Comparison of ENCODE assay signal across 9 mouse cellular contexts in the genomic region with DNA sequence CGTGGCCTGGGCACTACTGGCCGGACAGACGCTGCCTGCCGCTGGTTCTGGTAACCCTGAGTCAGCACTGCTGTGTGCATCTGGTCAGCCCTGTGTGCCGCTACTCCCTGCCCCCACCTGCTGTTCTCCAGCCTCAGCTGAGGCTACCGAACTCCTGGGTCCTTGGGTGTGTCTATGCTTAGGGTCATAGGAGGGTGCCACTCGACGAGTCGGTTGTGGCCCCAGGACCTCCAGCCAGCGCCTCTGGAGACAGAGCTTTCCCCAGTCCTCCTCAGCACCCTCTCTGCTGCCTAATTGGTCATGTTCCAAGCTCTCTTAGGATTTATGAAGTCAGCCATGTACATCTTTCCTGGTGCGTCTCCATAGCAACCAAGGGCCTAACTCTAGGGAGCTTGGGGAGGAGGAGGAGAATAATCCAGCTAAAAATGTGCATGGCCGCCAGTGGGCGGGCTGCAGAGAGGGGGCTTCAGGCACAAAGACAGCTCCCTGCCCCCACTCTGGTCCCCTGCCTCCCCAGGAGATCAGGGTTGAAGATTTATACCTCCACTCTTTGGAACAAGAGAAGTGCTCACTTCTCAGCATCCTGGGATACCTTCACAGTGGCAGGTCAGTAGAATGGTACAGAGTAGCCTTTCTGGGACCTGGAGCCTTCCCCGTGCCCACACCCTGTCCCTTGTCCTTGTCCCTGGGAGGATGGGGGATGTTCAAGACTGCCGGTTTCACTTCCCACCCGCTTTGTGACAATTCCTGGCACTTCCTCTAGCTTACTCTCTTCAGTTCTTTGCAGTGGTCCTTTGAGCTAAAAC. TPM values are rescaled to one million over a fixed set of nuclear protein-coding genes. Genes with fewer than 3 reads are reported as not detected.
DNase-seq lines count a peak whose midpoint lies in the region; ATAC-seq lines count a peak whose summit lies in the region.
"Had no signal": no experiment of that assay in that cellular context is flagged by ENCODE, and none has a peak within 500 bp of the region (broad histone marks: within the 10 kb centered on the region; RNA-seq: fewer than 3 reads in every experiment).

No protein-coding gene starts in this region.

- H3K4me2 ChIP-seq in lung, embryonic 15.5 days: no peak overlapping the region
- H3K4me2 ChIP-seq in forebrain, embryonic 13.5 days: 0 out of 2 replicates have a peak overlapping the region, but pooled peaks have one; percentile 14
- peak overlapping the region; percentile 25 for H3K4me2 ChIP-seq in hindbrain, embryonic 16.5 days (ENCODE audit: low read length)
- H3K4me2 ChIP-seq in neural tube, embryonic 14.5 days (ENCODE audit: low read depth, low read length): no peak overlapping the region
- H3K4me2 ChIP-seq: liver, embryonic 13.5 days had no signal

- H3K27me3 ChIP-seq in lung, embryonic 15.5 days: no peaks in the 10 kb centered on the region
- no peaks in the 10 kb centered on the region for H3K27me3 ChIP-seq in forebrain, embryonic 13.5 days
- no peaks in the 10 kb centered on the region for H3K27me3 ChIP-seq in hindbrain, embryonic 16.5 days (replicated peaks; ENCODE audit: control insufficient read depth, insufficient read depth, low read length)
- no peaks in the 10 kb centered on the region for H3K27me3 ChIP-seq in limb, embryonic 10.5 days (ENCODE audit: low read depth, poor library complexity, severe bottlenecking)
- no peaks in the 10 kb centered on the region for H3K27me3 ChIP-seq in neural tube, embryonic 14.5 days (ENCODE audit: control insufficient read depth, insufficient read depth, low read length)
- H3K27me3 ChIP-seq: liver, embryonic 13.5 days had no signal

- no peak for DNase-seq in lung, postnatal 25 days (ENCODE audit: low spot score)
- DNase-seq in limb, embryonic 10.5 days (ENCODE audit: low spot score): no peak
- DNase-seq in urinary bladder, postnatal 10 days (ENCODE audit: low spot score): no peak
- DNase-seq in ovary, postnatal 36 days (ENCODE audit: low spot score): no peak
- DNase-seq: liver, embryonic 13.5 days had no signal

- no peak for ATAC-seq in lung, embryonic 15.5 days (ENCODE audit: borderline replicate concordance, extremely low read depth, low FRiP score, low TSS enrichment)
- peak; percentile 75 for ATAC-seq in forebrain, embryonic 13.5 days
- peak; percentile 59 for ATAC-seq in hindbrain, embryonic 16.5 days
- ATAC-seq in neural tube, embryonic 14.5 days (ENCODE audit: low read depth): peak; percentile 66

- no peak overlapping the region for H3K4me3 ChIP-seq in lung, embryonic 15.5 days
- no peak overlapping the region for H3K4me3 ChIP-seq in forebrain, embryonic 13.5 days
- H3K4me3 ChIP-seq in hindbrain, embryonic 16.5 days (ENCODE audit: low read length): no peak overlapping the region
- no peak overlapping the region for H3K4me3 ChIP-seq in limb, embryonic 10.5 days
- no peak overlapping the region for H3K4me3 ChIP-seq in neural tube, embryonic 14.5 days (ENCODE audit: low read depth, low read length)
- H3K4me3 ChIP-seq: liver, embryonic 13.5 days had no signal

- WGBS in lung, embryonic 15.5 days: 53% methylated on average over 16 of the region's 16 CpGs
- 47% methylated on average over 16 of the region's 16 CpGs for whole genome bisulfite sequencing in forebrain, embryonic 13.5 days
- 29% methylated on average over 16 of the region's 16 CpGs for WGBS in hindbrain, embryonic 16.5 days
- 71% methylated on average over 16 of the region's 16 CpGs for WGBS in limb, embryonic 10.5 days
- 27% methylated on average over 16 of the region's 16 CpGs for WGBS in neural tube, embryonic 14.5 days

- no peak overlapping the region for H3K9ac ChIP-seq in lung, embryonic 15.5 days
- H3K9ac ChIP-seq in forebrain, embryonic 13.5 days: no peak overlapping the region
- H3K9ac ChIP-seq in hindbrain, embryonic 16.5 days (ENCODE audit: low read depth, low read length): peak overlapping the region; percentile 23; the same call in 1 of the 2 replicates
- H3K9ac ChIP-seq in neural tube, embryonic 14.5 days (replicated peaks; ENCODE audit: low read depth, low read length): no peak overlapping the region
- H3K9ac ChIP-seq: liver, embryonic 13.5 days had no signal

- H3K36me3 ChIP-seq in lung, embryonic 15.5 days: no peaks in the 10 kb centered on the region
- no peaks in the 10 kb centered on the region for H3K36me3 ChIP-seq in forebrain, embryonic 13.5 days (ENCODE audit: poor library complexity, severe bottlenecking)
- no peaks in the 10 kb centered on the region for H3K36me3 ChIP-seq in hindbrain, embryonic 16.5 days (ENCODE audit: control insufficient read depth, insufficient read depth, low read length)
- H3K36me3 ChIP-seq in limb, embryonic 10.5 days: no peaks in the 10 kb centered on the region
- H3K36me3 ChIP-seq in neural tube, embryonic 14.5 days (ENCODE audit: control insufficient read depth, insufficient read depth, low read length): no peaks in the 10 kb centered on the region
- H3K36me3 ChIP-seq: liver, embryonic 13.5 days had no signal

- H3K27ac ChIP-seq in lung, embryonic 15.5 days: peak overlapping the region; percentile 87; the same call in 1 of the 2 replicates
- H3K27ac ChIP-seq in forebrain, embryonic 13.5 days: peak overlapping the region; percentile 70
- peak overlapping the region; percentile 80 for H3K27ac ChIP-seq in hindbrain, embryonic 16.5 days (ENCODE audit: low read depth, low read length)
- H3K27ac ChIP-seq in limb, embryonic 10.5 days: peak overlapping the region; percentile 87
- peak overlapping the region; percentile 63 for H3K27ac ChIP-seq in neural tube, embryonic 14.5 days (ENCODE audit: low read depth, low read length)
- H3K27ac ChIP-seq: liver, embryonic 13.5 days had no signal

- peaks cover 55% of the 10 kb centered on the region for H3K4me1 ChIP-seq in lung, embryonic 15.5 days
- peaks cover 34% of the 10 kb centered on the region for H3K4me1 ChIP-seq in forebrain, embryonic 13.5 days
- peaks cover 30% of the 10 kb centered on the region for H3K4me1 ChIP-seq in hindbrain, embryonic 16.5 days (ENCODE audit: control insufficient read depth, insufficient read depth, low read depth, low read length)
- peaks cover 65% of the 10 kb centered on the region for H3K4me1 ChIP-seq in limb, embryonic 10.5 days
- peaks cover 33% of the 10 kb centered on the region for H3K4me1 ChIP-seq in neural tube, embryonic 14.5 days (ENCODE audit: control insufficient read depth, insufficient read depth, low read length)

- H3K9me3 ChIP-seq in lung, embryonic 15.5 days: no peaks in the 10 kb centered on the region
- no peaks in the 10 kb centered on the region for H3K9me3 ChIP-seq in forebrain, embryonic 13.5 days (replicated peaks)
- no peaks in the 10 kb centered on the region for H3K9me3 ChIP-seq in hindbrain, embryonic 16.5 days (ENCODE audit: control insufficient read depth, low read length)
- no peaks in the 10 kb centered on the region for H3K9me3 ChIP-seq in limb, embryonic 10.5 days (replicated peaks)
- H3K9me3 ChIP-seq in neural tube, embryonic 14.5 days (ENCODE audit: control insufficient read depth, low read length): no peaks in the 10 kb centered on the region
- H3K9me3 ChIP-seq: liver, embryonic 13.5 days had no signal

RNA-seq across cellular contexts. Expression of a gene that starts 49.0 kb away (rescaled TPM):
- not detected in 2 replicates for polyA plus RNA-seq in lung, embryonic 15.5 days (2015; fragmentation: Nextera tagmentation; extraction: Ambion mirVana)
- polyA plus RNA-seq in forebrain, embryonic 13.5 days (2015; fragmentation: Nextera tagmentation; extraction: Ambion mirVana): not detected in 2 replicates
- polyA plus RNA-seq in hindbrain, embryonic 16.5 days (2015; fragmentation: Nextera tagmentation; extraction: Ambion mirVana): 0.19 TPM in 1 of 2 replicates, not detected in the other
- polyA plus RNA-seq in limb, embryonic 10.5 days (2016; fragmentation: Nextera tagmentation; extraction: Ambion mirVana): not detected in 2 replicates
- not detected in 2 replicates for polyA plus RNA-seq in neural tube, embryonic 14.5 days (2014; fragmentation: Nextera tagmentation; extraction: Ambion mirVana)
- polyA plus RNA-seq: liver, embryonic 13.5 days had no signal

Comparison
In these comparisons a context has a peak if more than half of its experiments do, and no peak if none do; other contexts are left out.
1. H3K4me2 ChIP-seq: peak in forebrain, embryonic 13.5 days (single experiment) and hindbrain, embryonic 16.5 days (single experiment); none in lung, embryonic 15.5 days (single experiment) and neural tube, embryonic 14.5 days (single experiment).
2. Peak in every context shown above with its lines, with median percentiles within 50 percentile points of each other: H3K27ac ChIP-seq.